Mouse (Mus musculus) gastrocnemius, adult 18-20 months (tissue): Measurements from ENCODE around the gene Ctnna2. TPM values are rescaled to one million over a fixed set of nuclear protein-coding genes. Genes with fewer than 3 reads are reported as not detected.

ENCODE experiments used
- DNase-seq: peaks from one replicate; pipeline ENCODE4 v3.0.0; 2021; ENCODE audit warnings: low spot score
- total RNA-seq, 2 experiments: library from RNA; stranded (reverse); gene quantifications; 2 replicates each; pipeline ENCODE4 v1.2.3; 2021

Ctnna2 gene
- total RNA-seq, 2 experiments from 2014 or later: not detected

DNA sequence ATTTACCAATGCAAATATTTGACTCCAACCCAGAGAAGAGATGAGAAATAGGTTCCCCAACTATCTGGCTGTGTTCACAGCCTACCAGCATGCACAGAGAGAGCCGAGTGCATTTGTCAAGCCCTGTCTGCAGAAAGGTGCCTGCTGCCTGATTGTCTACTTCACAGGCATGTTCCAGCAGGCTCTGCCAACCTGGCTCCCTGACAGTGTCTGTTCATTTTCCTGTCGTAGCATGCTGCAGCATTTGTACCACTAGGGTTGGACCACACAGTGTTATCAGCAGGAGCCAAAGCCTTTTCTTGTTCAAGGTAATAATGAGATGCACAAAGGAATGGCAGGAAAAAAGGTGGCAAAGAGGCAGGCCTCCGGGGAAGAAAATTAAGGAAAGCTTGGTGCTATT lies 1001.7 kb downstream of the Ctnna2 start:
- no peak for DNase-seq

GRCm38 (mm10) chr6:76974297-76974696 lies 1005.2 kb downstream of the Ctnna2 start:
- DNase-seq: no peak

DNA sequence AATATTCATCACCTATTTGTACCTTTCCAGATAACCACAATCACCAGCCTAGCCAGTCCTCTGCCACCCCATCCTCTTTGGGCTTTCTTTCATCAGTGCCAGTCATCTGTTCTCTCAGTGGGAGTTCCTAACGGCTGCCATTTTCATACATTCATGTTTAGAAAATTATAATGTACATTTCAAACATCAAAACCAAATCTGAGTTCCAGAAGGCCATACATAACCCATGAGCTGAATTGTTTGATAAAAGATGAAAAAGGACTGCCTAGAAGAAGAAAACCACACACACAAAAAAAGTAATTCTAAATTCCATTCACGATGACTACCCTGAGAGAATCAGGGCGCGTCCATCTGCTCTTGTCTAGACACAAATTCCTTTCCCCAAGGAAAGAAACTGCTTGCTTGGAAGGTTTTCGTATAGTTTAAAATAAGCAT lies 1014.5 kb downstream of the Ctnna2 start:
- no peak for DNase-seq

DNA sequence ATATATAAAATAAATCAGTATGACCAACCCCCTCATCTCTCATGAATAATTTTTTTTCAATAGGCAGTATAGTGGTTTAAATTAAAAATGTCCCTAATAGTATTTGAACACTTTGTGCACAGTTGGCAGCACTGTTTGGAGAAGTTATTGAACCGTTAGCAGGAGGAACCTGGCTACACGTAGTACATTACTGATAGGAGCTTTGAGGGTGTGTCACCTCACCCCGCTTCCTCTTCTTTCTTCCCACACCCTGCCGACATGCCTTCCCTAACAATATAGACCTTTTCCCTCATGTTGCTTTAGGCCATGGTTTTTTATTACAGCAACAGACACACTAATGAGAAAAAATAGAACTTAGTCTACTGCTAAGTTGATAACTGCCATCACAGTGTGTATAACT lies 1071.4 kb downstream of the Ctnna2 start:
- no peak for DNase-seq

GRCm38 (mm10) chr6:76897156-76897555 lies 1082.3 kb downstream of the Ctnna2 start:
- no peak for DNase-seq
